Mouse (Mus musculus): ENCODE measurements at regions not wholly inside any gene's neighbourhood (a gene's known extent, or its start where the extent isn't known, plus 50 kb on each side); places are given as distances from the start of the nearest gene placed in this dataset.

DNA sequence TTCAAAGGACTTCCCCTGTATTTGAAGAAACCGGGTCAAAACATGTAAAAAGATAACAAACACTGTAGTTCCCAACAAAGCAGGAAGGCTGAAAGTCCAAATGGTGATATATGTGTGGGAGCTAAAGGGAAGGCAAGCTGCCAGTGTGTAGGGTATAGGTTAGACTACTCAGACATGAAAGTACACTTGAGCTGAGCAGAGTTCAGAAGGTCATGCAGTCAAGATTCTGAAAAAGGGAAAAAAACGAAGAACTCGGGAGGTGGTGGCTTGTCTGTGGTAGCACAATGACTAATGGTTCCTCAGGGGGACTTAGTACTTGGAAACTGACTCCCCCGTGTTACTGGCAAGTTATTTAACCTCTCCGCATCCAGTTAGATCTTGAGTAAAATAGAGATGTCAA is 130.3 kb upstream of the Tent5a start:
- intact Hi-C loops (cut with DNase I) = no loop called here
- DNase-seq = no peak

DNA sequence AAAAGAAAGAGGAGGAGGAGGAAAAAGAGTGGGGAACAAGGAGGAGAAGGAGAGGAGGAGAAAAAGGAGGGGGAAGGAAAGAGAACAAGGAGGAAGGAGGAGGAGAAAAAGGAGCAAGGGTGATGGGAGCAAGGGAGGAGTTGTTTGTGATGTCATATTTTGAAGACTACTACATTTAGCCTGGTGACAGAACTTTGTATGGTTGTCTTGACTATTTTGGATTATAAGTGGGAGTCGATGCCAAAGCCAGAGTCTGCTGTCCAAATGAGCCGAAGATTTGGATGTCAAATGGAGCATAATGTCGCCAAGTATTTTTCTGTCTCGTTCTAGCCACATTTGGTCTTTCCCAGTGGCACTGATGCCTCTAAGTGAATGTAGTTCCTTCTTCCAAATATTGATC is 128.2 kb upstream of the Tent5a start:
- DNase-seq = no peak
- intact Hi-C loops (cut with DNase I) = no loop called here

- no peak for DNase-seq
- intact Hi-C loops (cut with DNase I) = no loop called here
Measured at GRCm38 (mm10) chr9:85452196-85452857, 125.2 kb upstream of the Tent5a start.

- DNase-seq = no peak
- intact Hi-C loops (cut with DNase I) = no loop called here
Measured at GRCm38 (mm10) chr9:85451349-85451748, 124.2 kb upstream of the Tent5a start.

GRCm38 (mm10) chr9:85450877-85451276 is 123.7 kb upstream of the Tent5a start:
- intact Hi-C loops (cut with DNase I) = no loop called here

DNA sequence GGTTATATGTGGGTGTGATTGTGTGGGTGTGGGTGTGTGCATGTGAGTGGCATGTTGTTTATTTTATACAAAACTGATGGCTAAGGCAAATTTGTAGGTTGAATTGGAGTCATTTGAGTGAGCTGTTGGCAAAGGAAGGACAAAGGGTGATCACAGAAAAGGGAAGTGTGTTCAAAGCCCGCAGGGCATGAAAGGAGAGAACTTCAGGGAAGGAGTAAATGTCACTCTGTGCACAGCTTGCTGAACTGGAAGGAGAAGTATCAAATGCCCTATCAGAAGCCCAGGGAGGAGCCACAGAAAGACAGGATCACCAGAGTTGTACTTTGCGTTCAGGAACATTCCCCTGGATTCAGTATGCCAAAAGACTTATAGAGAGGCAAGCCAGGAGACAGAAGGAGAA is 122.3 kb upstream of the Tent5a start:
- no peak for DNase-seq
- intact Hi-C loops (cut with DNase I) = no loop called here

More at GRCm38 (mm10) chr9:85450877-85451276, 123.7 kb upstream of the Tent5a start:
- DNase-seq = no peak

DNA sequence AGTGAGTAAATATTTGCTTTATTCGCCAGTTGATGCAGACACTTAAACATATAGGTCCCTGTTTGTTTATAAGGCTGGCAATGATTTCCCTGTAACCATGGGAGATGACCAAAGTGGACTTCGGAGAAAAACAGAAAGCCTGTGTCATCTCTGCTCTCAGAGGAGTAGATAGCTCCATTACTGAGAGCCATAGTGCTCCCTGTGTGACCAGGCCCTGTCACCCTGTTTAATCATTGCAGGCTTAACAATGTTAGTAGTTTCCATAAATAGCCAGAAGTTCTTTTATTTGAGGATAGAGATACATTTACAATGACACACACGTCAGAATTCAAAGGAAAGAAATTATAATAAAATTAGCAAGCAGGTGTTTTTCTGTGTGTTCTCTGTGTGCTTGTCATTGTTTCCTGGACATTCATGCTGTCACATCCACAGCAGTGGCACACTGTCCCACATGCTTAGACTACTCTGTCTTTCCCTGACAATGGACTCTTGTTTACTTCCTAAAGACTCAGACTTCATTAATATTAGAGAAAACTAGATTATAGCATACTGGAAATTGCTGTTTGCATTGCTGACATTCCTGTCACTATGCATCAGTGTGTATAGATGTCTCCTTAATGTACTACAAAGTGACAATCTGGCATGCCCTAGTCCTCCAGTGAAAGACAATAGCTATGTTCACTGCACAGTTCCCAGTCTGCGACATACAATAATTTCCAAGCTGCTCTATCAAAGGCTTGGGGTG is 115.8 kb upstream of the Tent5a start:
- intact Hi-C loops (cut with DNase I) = no loop called here
- DNase-seq = no peak

DNA sequence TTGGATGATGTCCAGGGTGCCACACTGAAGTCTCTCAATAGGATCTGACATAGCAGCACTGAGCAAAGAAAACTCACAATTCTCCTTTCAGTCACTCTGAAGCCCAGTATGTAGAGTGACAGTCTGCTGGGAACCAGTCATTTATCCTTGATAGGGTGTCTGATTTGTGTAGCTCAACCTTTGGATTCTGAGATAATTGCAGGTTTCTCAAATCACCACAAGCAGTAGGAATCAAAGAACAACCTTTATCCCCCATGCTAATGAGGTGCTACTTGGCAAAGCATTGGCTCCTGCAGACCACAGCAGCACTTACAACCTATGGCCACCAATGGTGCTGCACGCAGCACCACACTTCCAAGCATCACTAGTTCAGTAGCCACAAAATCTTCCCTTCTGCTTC is 112.5 kb upstream of the Tent5a start:
- intact Hi-C loops (cut with DNase I) = no loop called here
- DNase-seq = no peak

GRCm38 (mm10) chr9:85432220-85432619 is 105.1 kb upstream of the Tent5a start:
- intact Hi-C loops (cut with DNase I) = no loop called here
- DNase-seq = no peak

GRCm38 (mm10) chr9:85426809-85427208 is 99.7 kb upstream of the Tent5a start:
- no peak for DNase-seq
- intact Hi-C loops (cut with DNase I) = no loop called here

- DNase-seq = no peak
- intact Hi-C loops (cut with DNase I) = no loop called here
Measured at GRCm38 (mm10) chr9:85423908-85424307, 96.8 kb upstream of the Tent5a start.

DNA sequence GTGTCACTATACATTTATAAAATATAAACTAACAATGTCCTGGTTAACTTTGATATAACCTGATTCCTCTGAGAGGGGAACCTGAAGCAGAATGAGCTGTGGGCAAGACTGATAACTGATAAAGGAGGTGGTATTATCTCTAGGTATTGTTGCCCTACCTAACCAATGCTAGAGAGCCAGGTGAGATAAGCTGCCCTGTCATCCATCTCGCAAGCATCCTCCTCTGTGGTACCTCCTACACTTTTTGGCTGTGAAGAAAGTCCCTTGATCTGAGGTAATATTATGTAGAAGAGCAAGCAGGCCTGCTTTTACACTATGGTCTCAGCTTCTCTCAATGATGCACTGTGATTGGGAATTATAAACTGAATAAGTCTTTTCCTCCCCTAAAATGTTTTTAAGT is 87.2 kb upstream of the Tent5a start:
- no peak for DNase-seq
- intact Hi-C loops (cut with DNase I) = no loop called here

DNA sequence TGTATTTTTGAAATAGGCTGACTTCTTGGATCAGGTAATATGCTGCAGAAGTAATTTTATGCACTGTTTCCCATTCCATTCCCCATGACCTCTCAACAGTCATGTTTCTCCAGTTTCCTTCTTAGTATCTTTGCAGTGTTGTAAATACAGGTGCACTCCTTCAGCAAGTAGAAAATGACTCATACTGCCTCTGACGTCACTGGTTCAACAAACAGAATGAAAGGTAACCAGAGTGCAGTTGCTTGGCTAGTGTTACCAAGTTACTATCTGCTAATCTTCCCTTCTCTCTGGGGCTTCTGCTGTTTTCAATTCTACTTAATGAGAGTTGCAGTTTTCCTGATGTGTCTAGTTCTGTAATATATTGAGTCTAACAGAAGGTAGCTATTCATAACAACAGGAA is 86.7 kb upstream of the Tent5a start:
- intact Hi-C loops (cut with DNase I) = no loop called here
- DNase-seq = no peak

- intact Hi-C loops (cut with DNase I) = no loop called here
- DNase-seq = peak; percentile 37 to 45
Measured at GRCm38 (mm10) chr9:85410643-85411296, 83.6 kb upstream of the Tent5a start.

DNA sequence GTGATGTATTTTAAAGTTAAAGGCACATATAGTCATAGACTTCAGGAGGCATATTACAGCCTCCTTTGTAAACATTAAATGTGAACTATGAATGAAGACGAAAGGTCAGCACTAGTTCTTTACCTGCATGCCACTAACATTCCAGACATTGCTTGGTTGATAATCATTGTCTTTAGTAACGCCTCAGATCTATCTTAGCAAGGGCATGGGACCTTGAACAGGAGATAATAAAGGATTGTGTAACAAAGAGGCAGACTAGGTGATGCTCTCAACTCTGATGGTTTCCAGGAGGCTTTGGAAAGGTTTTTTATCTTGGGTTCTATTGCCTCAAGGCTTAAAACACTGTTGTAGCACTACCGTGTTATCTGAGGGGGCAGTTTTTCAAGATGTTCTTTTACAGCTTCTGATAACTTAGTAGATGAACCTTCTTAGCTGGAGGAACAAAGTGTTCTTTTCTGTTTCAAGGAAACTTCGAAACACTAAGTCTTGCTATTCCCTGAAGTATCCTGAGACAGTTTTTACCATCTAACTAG is 82.9 kb upstream of the Tent5a start:
- DNase-seq = no peak
- intact Hi-C loops (cut with DNase I) = no loop called here

DNA sequence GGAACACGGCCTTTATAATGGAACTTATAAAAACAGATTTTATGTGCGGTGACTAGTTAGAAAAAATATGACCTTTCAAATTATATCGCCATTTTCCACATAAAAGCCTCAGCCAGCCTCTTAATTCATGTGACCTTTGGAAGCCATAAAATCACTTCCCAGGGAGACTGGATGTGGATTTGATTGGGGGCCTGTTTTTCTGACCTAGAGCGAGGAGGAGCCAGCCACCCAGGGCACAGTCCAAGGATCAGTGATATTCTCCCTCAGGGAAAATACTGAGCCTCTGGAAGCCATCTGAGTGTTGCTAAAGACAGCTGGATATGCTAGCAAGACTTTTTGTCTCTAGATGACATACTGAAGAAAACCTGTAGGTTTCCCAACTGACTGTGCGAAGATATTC is 81.3 kb upstream of the Tent5a start:
- intact Hi-C loops (cut with DNase I) = no loop called here
- no peak for DNase-seq

GRCm38 (mm10) chr9:85407592-85407991 is 80.4 kb upstream of the Tent5a start:
- intact Hi-C loops (cut with DNase I) = no loop called here
- peak; percentile 13 to 22 for DNase-seq

DNA sequence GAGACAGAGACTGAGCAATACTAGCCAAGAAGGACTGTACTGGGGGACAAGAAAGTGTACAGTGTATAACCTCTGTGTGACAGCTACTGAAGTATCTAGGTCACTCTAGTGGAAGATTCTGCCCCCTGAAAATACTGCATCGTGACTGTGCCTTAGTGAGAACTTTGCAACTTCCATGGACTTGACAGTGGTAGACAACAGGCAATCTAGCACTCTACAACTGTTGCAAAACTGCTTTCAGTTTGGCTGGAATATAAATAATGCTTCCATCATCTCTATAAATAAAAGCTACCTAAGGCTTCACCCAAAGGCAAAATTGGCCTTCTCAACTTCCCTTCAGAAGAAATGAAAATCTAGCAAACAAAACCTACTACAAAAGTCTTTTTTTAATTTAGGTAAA is 74.6 kb upstream of the Tent5a start:
- intact Hi-C loops (cut with DNase I) = no loop called here
- no peak for DNase-seq

- DNase-seq = peak; percentile 12 to 19
- intact Hi-C loops (cut with DNase I) = no loop called here
Measured at GRCm38 (mm10) chr9:85400600-85401313, 73.6 kb upstream of the Tent5a start.

GRCm38 (mm10) chr9:85394975-85395374 is 67.8 kb upstream of the Tent5a start:
- intact Hi-C loops (cut with DNase I) = no loop called here
- DNase-seq = no peak

- intact Hi-C loops (cut with DNase I) = no loop called here
- DNase-seq = no peak
Measured at GRCm38 (mm10) chr9:85391283-85391682, 64.1 kb upstream of the Tent5a start.
